Mouse (Mus musculus): Measurements from ENCODE around the gene Cabp2. TPM values are rescaled to one million over a fixed set of nuclear protein-coding genes. Genes with fewer than 3 reads are reported as not detected.

Cabp2 gene
- polyA plus RNA-seq, 1 experiment from 2014 or later, result not detected

DNA sequence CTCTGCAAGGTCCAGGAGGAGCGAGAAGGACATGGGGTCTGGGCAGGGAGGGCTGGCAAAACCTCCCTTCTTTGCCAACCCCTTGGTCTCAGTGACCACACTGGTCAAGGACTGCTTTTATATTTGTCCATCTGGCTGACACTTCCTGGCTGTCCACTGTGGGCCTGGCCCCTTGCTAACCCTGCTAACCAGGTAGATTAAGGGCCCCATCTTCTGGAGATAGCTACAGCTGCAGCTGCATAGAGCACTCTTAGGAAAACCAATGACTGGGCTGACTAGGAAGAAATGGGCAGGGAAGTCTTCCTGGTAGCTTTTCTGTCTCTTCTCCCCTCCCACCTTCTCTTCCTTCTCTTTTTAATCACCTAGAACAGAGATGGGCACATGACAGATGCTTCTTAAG lies 3.6 kb downstream of the Cabp2 start:
- WGBS, result 69% methylated on average over 1 of the region's 1 CpGs
- H3K27me3 ChIP-seq (ENCODE audit: control insufficient read depth, insufficient read depth, low read depth, low read length), result 0 out of 2 replicates have a peak, but pooled peaks cover 2% of the 10 kb centered on the region
- H3K4me1 ChIP-seq (replicated peaks; ENCODE audit: control insufficient read depth, insufficient read depth, low read length), result no peaks in the 10 kb centered on the region
- ATAC-seq (ENCODE audit: low read depth), result no peak
- no peaks in the 10 kb centered on the region for H3K9me3 ChIP-seq (ENCODE audit: control insufficient read depth, low read length)
- H3K36me3 ChIP-seq (ENCODE audit: control insufficient read depth, insufficient read depth, low read length), result no peaks in the 10 kb centered on the region
- H3K4me3 ChIP-seq (ENCODE audit: low read length), result no peak overlapping the region
- no peak overlapping the region for H3K9ac ChIP-seq (ENCODE audit: low read length)
- no peak overlapping the region for H3K27ac ChIP-seq (ENCODE audit: low read length)
- H3K4me2 ChIP-seq (ENCODE audit: low read depth, low read length), result no peak overlapping the region

DNA sequence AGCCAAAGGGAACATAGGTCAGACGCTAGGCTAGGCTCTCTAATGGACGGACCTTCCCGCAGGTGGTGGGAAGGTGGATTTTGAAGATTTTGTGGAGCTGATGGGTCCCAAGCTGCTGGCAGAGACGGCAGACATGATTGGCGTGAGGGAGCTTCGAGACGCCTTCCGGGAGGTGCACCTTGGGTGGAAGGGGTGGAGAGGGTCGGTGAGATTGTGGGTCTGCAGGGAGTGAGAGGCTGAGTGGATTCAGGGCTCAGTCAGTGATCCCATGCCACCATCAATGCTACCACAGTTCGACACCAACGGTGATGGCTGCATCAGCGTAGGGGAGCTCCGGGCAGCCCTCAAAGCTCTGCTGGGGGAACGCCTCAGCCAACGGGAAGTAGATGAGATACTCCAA lies 4.8 kb downstream of the Cabp2 start:
- no peaks in the 10 kb centered on the region for H3K36me3 ChIP-seq (ENCODE audit: control insufficient read depth, insufficient read depth, low read length)
- no peak overlapping the region for H3K27ac ChIP-seq (ENCODE audit: low read length)
- no peaks in the 10 kb centered on the region for H3K9me3 ChIP-seq (ENCODE audit: control insufficient read depth, low read length)
- 85% methylated on average over 15 of the region's 15 CpGs for WGBS
- no peak overlapping the region for H3K4me2 ChIP-seq (ENCODE audit: low read depth, low read length)
- H3K4me3 ChIP-seq (ENCODE audit: low read length), result no peak overlapping the region
- H3K9ac ChIP-seq (ENCODE audit: low read length), result no peak overlapping the region
- no peaks in the 10 kb centered on the region for H3K4me1 ChIP-seq (replicated peaks; ENCODE audit: control insufficient read depth, insufficient read depth, low read length)
- ATAC-seq (ENCODE audit: low read depth), result no peak
- 0 out of 2 replicates have a peak, but pooled peaks cover 2% of the 10 kb centered on the region for H3K27me3 ChIP-seq (ENCODE audit: control insufficient read depth, insufficient read depth, low read depth, low read length)

DNA sequence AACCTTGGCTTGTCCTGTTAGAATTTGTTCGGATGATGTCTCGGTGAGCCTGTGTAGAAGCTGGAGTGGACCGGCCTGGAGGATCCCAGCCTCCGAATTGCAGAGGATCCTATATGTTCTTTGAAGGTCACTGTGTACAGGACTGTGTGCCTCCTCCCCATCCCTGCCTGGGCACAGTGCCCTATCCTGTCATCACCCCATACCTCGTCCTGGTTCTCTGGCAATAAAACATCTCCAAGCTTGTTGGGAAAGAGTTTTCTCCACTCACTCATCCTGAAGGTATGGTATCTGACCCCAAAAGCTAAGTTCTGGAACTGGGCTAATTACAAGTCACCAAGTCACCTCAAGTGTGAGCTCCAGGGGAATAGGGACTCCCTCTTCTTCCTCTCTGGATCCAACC lies 5.7 kb downstream of the Cabp2 start:
- no peak overlapping the region for H3K27ac ChIP-seq (ENCODE audit: low read length)
- H3K27me3 ChIP-seq (ENCODE audit: control insufficient read depth, insufficient read depth, low read depth, low read length), result 0 out of 2 replicates have a peak, but pooled peaks cover 2% of the 10 kb centered on the region
- WGBS, result 67% methylated on average over 5 of the region's 5 CpGs

DNA sequence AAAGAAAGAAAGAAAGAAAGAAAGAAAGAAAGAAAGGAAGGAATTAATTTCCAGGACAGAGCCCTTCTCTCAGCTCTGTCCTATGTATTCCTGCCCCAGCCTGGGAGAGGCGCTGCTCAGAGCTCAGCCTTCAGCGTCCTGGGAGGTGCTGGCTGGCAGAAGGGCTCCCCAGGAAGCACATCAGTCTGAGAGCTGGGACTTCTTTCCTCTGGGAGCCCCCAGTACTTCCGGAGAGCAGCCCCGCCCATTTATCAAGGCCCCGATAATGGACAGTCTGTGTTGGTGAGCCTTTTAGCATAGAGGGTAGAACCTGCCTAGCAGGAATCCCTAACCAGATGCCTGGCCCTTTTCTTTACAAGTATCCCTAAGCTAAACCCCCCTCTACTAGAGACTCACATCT lies 6.8 kb downstream of the Cabp2 start:
- H3K9ac ChIP-seq (ENCODE audit: low read length), result no peak overlapping the region
- no peak overlapping the region for H3K27ac ChIP-seq (ENCODE audit: low read length)
- no peak overlapping the region for H3K4me2 ChIP-seq (ENCODE audit: low read depth, low read length)
- ATAC-seq (ENCODE audit: low read depth), result no peak
- H3K4me3 ChIP-seq (ENCODE audit: low read length), result no peak overlapping the region
- 33% methylated on average over 5 of the region's 5 CpGs for WGBS
- no peaks in the 10 kb centered on the region for H3K36me3 ChIP-seq (ENCODE audit: control insufficient read depth, insufficient read depth, low read length)
- no peaks in the 10 kb centered on the region for H3K9me3 ChIP-seq (ENCODE audit: control insufficient read depth, low read length)
- H3K4me1 ChIP-seq (replicated peaks; ENCODE audit: control insufficient read depth, insufficient read depth, low read length), result no peaks in the 10 kb centered on the region
- H3K27me3 ChIP-seq (ENCODE audit: control insufficient read depth, insufficient read depth, low read depth, low read length), result 0 out of 2 replicates have a peak, but pooled peaks cover 2% of the 10 kb centered on the region

More for the DNA sequence above, 5.7 kb downstream of the Cabp2 start:
- H3K4me1 ChIP-seq (replicated peaks; ENCODE audit: control insufficient read depth, insufficient read depth, low read length), result no peaks in the 10 kb centered on the region
- ATAC-seq (ENCODE audit: low read depth), result no peak
- no peak overlapping the region for H3K4me3 ChIP-seq (ENCODE audit: low read length)
- no peaks in the 10 kb centered on the region for H3K36me3 ChIP-seq (ENCODE audit: control insufficient read depth, insufficient read depth, low read length)
- no peak overlapping the region for H3K9ac ChIP-seq (ENCODE audit: low read length)
- no peak overlapping the region for H3K4me2 ChIP-seq (ENCODE audit: low read depth, low read length)
- no peaks in the 10 kb centered on the region for H3K9me3 ChIP-seq (ENCODE audit: control insufficient read depth, low read length)

DNA sequence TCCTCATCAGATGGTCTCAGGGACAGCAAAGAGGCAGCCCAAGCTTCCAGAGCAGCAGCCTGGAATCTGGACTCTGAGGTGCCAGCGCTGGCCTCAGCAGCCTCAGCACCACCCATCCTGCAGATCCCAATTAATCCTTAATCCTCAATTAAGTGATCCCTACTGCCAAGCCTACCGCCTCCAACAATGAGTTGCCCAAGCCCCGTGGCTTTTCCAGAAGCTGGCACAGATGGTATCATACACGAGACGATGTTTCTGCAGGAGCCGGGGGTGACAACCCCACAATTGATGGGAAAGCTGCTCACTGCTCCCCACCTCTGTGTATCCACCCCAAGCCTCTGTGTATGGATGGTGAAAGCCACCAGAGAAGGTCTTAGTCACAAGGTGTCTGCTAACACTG lies 7.8 kb downstream of the Cabp2 start:
- no peak overlapping the region for H3K4me2 ChIP-seq (ENCODE audit: low read depth, low read length)
- H3K36me3 ChIP-seq (ENCODE audit: control insufficient read depth, insufficient read depth, low read length), result no peaks in the 10 kb centered on the region
- no peaks in the 10 kb centered on the region for H3K4me1 ChIP-seq (replicated peaks; ENCODE audit: control insufficient read depth, insufficient read depth, low read length)
- H3K4me3 ChIP-seq (ENCODE audit: low read length), result no peak overlapping the region
- H3K27ac ChIP-seq (ENCODE audit: low read length), result no peak overlapping the region
- no peaks in the 10 kb centered on the region for H3K9me3 ChIP-seq (ENCODE audit: control insufficient read depth, low read length)
- WGBS, result 75% methylated on average over 6 of the region's 6 CpGs
- no peak for ATAC-seq (ENCODE audit: low read depth)
- H3K9ac ChIP-seq (ENCODE audit: low read length), result no peak overlapping the region
- 0 out of 2 replicates have a peak, but pooled peaks cover 2% of the 10 kb centered on the region for H3K27me3 ChIP-seq (ENCODE audit: control insufficient read depth, insufficient read depth, low read depth, low read length)

DNA sequence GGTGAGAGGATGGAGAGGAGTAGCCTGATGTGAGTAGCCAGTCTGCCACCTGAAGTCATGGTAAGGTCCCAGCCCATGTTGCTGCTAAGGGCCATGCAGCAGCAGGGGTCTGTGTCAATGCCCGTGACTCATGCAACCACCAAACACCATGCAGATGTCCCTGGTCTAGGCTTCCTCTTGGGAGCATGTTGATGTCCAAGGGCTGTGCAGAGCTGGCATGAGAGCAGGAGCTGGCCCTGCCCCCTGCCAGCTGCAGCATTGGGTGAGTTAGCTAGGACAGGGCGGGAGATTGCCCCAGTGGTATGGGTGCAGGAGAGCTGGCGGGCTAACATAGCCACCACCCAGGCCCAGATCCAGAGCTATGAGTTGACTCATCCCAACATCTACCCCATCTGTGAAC lies 9.1 kb downstream of the Cabp2 start:
- Histone ChIP-seq H3K4me3 (ENCODE audit: low read length) (no peak overlapping the region), H3K4me2 (ENCODE audit: low read depth, low read length) (no peak overlapping the region)
- WGBS, result 86% methylated on average over 3 of the region's 3 CpGs

DNA sequence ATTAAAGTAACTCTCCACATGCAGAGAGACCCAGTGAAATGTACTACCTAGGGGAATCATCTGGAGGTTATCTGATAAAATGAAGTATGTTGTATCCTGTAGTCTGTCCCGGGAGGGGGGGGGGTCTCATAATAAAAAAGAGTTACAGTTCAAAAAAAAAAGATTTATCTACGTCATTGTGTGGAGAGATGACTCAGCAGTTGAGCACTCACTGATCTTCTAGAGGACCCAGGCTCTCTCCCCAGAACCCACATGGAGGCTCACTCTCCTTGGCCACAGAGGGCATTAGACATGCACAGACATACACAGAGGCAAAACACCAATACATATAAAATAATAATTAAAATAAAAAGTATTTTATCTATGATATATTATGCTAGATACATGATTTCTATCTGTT lies 10.0 kb downstream of the Cabp2 start:
- ATAC-seq (ENCODE audit: low read depth), result no peak
- Histone ChIP-seq H3K4me2 (ENCODE audit: low read depth, low read length) (no peak overlapping the region), H3K4me1 (replicated peaks; ENCODE audit: control insufficient read depth, insufficient read depth, low read length) (peaks cover 3% of the 10 kb centered on the region; the same call in 1 of the 2 replicates), H3K36me3 (ENCODE audit: control insufficient read depth, insufficient read depth, low read length) (no peaks in the 10 kb centered on the region), H3K27me3 (ENCODE audit: control insufficient read depth, insufficient read depth, low read depth, low read length) (0 out of 2 replicates have a peak, but pooled peaks cover 2% of the 10 kb centered on the region), H3K4me3 (ENCODE audit: low read length) (no peak overlapping the region), H3K9ac (ENCODE audit: low read length) (no peak overlapping the region), H3K9me3 (ENCODE audit: control insufficient read depth, low read length) (no peaks in the 10 kb centered on the region), H3K27ac (ENCODE audit: low read length) (no peak overlapping the region)
- 52% methylated on average over 2 of the region's 2 CpGs for WGBS

More for the DNA sequence above, 9.1 kb downstream of the Cabp2 start:
- Histone ChIP-seq H3K36me3 (ENCODE audit: control insufficient read depth, insufficient read depth, low read length) (no peaks in the 10 kb centered on the region), H3K27ac (ENCODE audit: low read length) (no peak overlapping the region), H3K9me3 (ENCODE audit: control insufficient read depth, low read length) (no peaks in the 10 kb centered on the region), H3K9ac (ENCODE audit: low read length) (no peak overlapping the region), H3K4me1 (replicated peaks; ENCODE audit: control insufficient read depth, insufficient read depth, low read length) (no peaks in the 10 kb centered on the region), H3K27me3 (ENCODE audit: control insufficient read depth, insufficient read depth, low read depth, low read length) (0 out of 2 replicates have a peak, but pooled peaks cover 2% of the 10 kb centered on the region)
- no peak for ATAC-seq (ENCODE audit: low read depth)

DNA sequence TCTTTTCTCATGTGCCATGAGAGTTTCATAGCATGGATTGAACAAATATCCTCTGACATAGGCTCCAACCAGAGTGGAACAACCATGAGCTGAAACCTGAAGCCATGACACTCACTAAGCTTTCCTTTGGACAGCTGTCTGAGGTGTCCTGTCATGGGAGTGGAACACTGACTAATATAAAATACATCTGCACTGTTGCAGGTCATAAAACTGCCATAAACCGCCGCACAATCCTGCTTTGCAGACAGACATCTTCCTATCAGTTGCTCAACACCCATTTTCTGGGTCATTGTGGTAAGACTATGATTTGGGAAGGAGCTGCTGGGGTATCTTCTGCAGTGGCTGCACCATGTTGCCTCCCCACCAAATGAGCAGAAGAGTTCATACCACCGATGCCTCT lies 11.4 kb downstream of the Cabp2 start:
- no peak for ATAC-seq (ENCODE audit: low read depth)
- Histone ChIP-seq H3K9ac (ENCODE audit: low read length) (no peak overlapping the region), H3K4me1 (replicated peaks; ENCODE audit: control insufficient read depth, insufficient read depth, low read length) (peaks cover 3% of the 10 kb centered on the region; the same call in 1 of the 2 replicates), H3K36me3 (ENCODE audit: control insufficient read depth, insufficient read depth, low read length) (no peaks in the 10 kb centered on the region), H3K27me3 (ENCODE audit: control insufficient read depth, insufficient read depth, low read depth, low read length) (0 out of 2 replicates have a peak, but pooled peaks cover 2% of the 10 kb centered on the region), H3K4me2 (ENCODE audit: low read depth, low read length) (no peak overlapping the region), H3K9me3 (ENCODE audit: control insufficient read depth, low read length) (no peaks in the 10 kb centered on the region), H3K4me3 (ENCODE audit: low read length) (no peak overlapping the region), H3K27ac (ENCODE audit: low read length) (no peak overlapping the region)
- WGBS, result 70% methylated on average over 3 of the region's 3 CpGs

DNA sequence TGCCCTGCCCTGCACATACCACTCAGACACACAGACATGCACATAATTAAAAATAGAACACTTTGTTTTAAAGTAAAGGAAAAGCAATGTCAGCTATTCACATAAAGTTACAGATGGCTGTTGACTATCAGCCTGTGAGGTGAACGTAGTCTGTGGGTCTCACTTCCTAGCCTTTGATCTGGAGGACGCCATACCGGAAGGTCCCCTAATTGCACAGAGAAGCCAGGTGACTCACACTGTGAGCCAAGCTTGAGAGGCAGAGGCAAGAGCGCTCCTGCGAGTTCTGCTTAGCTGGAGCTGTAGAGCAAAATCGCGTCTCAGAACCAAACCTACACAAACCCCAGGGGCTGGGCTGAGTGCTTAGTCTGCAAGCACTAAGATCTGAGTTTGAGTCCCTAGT lies 12.4 kb downstream of the Cabp2 start:
- H3K36me3 ChIP-seq (ENCODE audit: control insufficient read depth, insufficient read depth, low read length), result no peaks in the 10 kb centered on the region
- no peaks in the 10 kb centered on the region for H3K27me3 ChIP-seq (ENCODE audit: control insufficient read depth, insufficient read depth, low read depth, low read length)
- H3K4me1 ChIP-seq (replicated peaks; ENCODE audit: control insufficient read depth, insufficient read depth, low read length), result peaks cover 4% of the 10 kb centered on the region
- H3K4me2 ChIP-seq (ENCODE audit: low read depth, low read length), result no peak overlapping the region
- WGBS, result 48% methylated on average over 7 of the region's 7 CpGs
- H3K4me3 ChIP-seq (ENCODE audit: low read length), result no peak overlapping the region
- ATAC-seq (ENCODE audit: low read depth), result no peak
- H3K9me3 ChIP-seq (ENCODE audit: control insufficient read depth, low read length), result no peaks in the 10 kb centered on the region
- no peak overlapping the region for H3K9ac ChIP-seq (ENCODE audit: low read length)
- no peak overlapping the region for H3K27ac ChIP-seq (ENCODE audit: low read length)

DNA sequence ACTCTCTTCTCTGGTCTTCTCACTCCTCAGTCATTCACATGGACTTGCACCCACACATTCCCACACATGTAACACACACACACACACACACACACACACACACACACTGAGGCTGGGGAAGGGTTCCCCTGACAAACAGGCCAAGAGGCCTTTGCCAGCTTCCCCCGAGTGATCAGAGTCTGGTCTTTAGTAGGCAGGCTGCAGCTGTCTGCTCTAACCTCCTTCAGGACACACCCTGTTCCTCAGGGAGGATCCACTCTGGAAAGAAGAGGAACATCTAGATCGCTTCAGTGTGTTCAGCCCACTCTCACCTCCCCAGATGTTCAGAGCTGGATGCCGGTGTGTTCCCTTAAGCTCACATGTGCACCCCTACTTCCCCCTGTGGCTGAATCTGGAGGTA lies 13.0 kb downstream of the Cabp2 start:
- Histone ChIP-seq H3K27me3 (ENCODE audit: control insufficient read depth, insufficient read depth, low read depth, low read length) (no peaks in the 10 kb centered on the region), H3K36me3 (ENCODE audit: control insufficient read depth, insufficient read depth, low read length) (no peaks in the 10 kb centered on the region), H3K4me3 (ENCODE audit: low read length) (no peak overlapping the region), H3K9ac (ENCODE audit: low read length) (no peak overlapping the region), H3K27ac (ENCODE audit: low read length) (no peak overlapping the region), H3K4me1 (replicated peaks; ENCODE audit: control insufficient read depth, insufficient read depth, low read length) (peaks cover 8% of the 10 kb centered on the region), H3K4me2 (ENCODE audit: low read depth, low read length) (no peak overlapping the region), H3K9me3 (ENCODE audit: control insufficient read depth, low read length) (no peaks in the 10 kb centered on the region)
- 74% methylated on average over 3 of the region's 3 CpGs for WGBS
- ATAC-seq (ENCODE audit: low read depth), result no peak

Data from lung, embryonic 16.5 days (tissue).